Mouse (Mus musculus): ENCODE measurements around the gene Unc13b.
A peak's percentile ranks its signal among the peaks of the same experiment; 100 is the strongest.

Unc13b gene

GRCm38 (mm10) chr4:43037860-43038566 is 20.7 kb upstream of the Unc13b start:
- no peak for DNase-seq (ENCODE audit: extremely low read depth, low read depth, low spot score)

- no peak for DNase-seq (ENCODE audit: extremely low read depth, low read depth, low spot score)
These were observed 19.9 kb upstream of the Unc13b start for GRCm38 (mm10) chr4:43038567-43039495.

GRCm38 (mm10) chr4:43039609-43040008 is 19.1 kb upstream of the Unc13b start:
- no peak for DNase-seq (ENCODE audit: extremely low read depth, low read depth, low spot score)

GRCm38 (mm10) chr4:43040114-43040572 is 18.6 kb upstream of the Unc13b start:
- DNase-seq (ENCODE audit: extremely low read depth, low read depth, low spot score), result peak; percentile 89

GRCm38 (mm10) chr4:43040881-43041547 is 17.7 kb upstream of the Unc13b start:
- no peak for DNase-seq (ENCODE audit: extremely low read depth, low read depth, low spot score)

DNA sequence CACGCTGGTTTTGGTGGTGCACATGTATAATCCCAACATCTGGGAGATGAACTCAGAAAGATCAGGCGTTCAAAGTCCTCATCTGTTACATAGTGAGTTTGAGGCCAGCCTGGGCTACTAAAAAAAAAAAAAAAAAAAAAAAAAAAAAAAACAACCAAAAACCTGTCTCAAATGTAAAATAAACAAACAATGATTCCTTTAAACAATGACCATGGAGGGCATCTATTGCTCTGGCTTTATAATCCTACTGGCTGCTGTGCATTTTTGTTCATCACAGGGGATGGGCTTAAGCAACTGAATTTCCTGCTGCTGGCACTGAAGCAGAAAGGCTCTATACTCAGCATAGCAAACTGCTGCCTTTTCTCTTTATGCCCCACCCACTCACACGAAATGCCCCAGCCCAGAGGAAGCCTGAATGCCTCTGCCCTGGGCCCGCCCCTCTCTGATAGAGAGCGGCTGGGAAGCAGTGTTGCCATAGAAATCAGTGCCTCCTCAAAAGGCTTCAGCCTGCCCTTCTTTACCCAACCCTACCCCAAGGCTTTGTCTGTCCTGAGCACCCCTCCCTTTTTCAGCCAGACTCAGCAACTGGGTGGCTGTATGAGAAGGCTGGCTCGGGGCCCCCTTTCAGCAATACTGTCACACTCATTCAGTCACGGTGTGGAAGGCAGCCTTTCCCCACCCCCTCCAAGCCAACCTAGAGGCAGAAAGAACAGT is 15.0 kb upstream of the Unc13b start:
- DNase-seq (ENCODE audit: extremely low read depth, low read depth, low spot score), result no peak

GRCm38 (mm10) chr4:43044673-43045072 is 14.1 kb upstream of the Unc13b start:
- no peak for DNase-seq (ENCODE audit: extremely low read depth, low read depth, low spot score)

GRCm38 (mm10) chr4:43045285-43045658 is 13.5 kb upstream of the Unc13b start:
- no peak for DNase-seq (ENCODE audit: extremely low read depth, low read depth, low spot score)

DNA sequence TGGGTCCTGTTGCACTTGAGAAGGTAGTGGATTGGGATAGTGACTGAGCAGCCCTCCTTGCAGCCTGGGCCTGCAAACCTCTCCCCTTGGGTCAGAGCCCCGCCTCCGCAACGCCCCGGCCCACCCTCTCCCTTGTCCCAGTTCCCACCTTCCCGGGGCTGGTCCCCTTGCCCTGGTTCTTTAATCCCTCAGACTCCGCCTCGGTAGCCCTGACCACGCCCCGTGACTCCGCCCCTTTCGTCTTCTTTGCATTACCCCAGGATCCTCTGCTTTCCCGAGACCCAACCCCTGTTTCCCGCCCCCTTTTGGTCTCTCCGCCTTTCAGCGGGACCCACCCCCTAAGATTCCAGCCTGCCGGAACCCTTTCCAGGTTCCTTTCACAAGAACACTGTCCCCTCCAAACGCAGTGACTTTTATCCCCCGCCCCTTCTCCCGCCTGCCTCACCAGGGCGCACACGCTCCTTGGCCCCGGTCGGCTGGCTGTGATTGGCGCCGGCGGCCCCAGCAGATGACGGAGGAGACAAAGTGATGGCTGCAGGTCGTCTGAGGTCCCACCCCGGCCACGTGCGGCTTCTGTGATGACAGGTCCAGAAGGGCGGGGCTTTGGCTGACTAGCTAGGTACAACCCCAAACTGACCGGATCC is 13.0 kb upstream of the Unc13b start, which contains the start of gene Fam214b:
TSS of gene Fam214b (minus strand) at position 562 of the 644 bp plus-strand sequence.
- peak; percentile 73 for DNase-seq (ENCODE audit: extremely low read depth, low read depth, low spot score)

GRCm38 (mm10) chr4:43046607-43047006 is 12.1 kb upstream of the Unc13b start:
- DNase-seq (ENCODE audit: extremely low read depth, low read depth, low spot score), result no peak

DNA sequence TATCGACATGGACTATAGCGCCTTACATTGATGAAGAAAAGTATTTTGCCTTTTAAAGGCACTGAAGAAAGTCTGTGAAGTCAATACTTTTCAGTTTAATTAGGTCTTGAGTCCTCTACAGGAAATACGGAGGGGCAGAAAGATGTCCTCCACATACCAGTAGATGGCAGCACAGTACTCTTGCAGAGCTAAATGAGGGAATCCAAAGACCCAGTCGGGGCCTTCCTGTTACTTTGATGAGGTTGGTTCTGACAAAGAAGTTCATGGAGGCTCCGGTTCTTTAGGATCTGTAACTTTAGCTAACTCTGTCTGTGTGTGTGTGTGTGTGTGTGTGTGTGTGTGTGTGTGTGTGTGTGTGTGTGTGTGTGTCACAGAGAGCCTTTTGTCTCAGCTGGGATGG is 11.5 kb upstream of the Unc13b start:
- no peak for DNase-seq (ENCODE audit: extremely low read depth, low read depth, low spot score)

GRCm38 (mm10) chr4:43052627-43053026 is 6.1 kb upstream of the Unc13b start:
- DNase-seq (ENCODE audit: extremely low read depth, low read depth, low spot score), result no peak

- peak; percentile 96 for DNase-seq (ENCODE audit: extremely low read depth, low read depth, low spot score)
These were observed 1.1 kb upstream of the Unc13b start for GRCm38 (mm10) chr4:43057654-43058053.

GRCm38 (mm10) chr4:43058392-43058752 is 381 bp upstream of the Unc13b start:
- DNase-seq (ENCODE audit: extremely low read depth, low read depth, low spot score), result no peak

GRCm38 (mm10) chr4:43059697-43060096 is 944 bp downstream of the Unc13b start:
- no peak for DNase-seq (ENCODE audit: extremely low read depth, low read depth, low spot score)

GRCm38 (mm10) chr4:43060286-43060685 is 1.5 kb downstream of the Unc13b start:
- no peak for DNase-seq (ENCODE audit: extremely low read depth, low read depth, low spot score)

GRCm38 (mm10) chr4:43065471-43065870 is 6.7 kb downstream of the Unc13b start:
- DNase-seq (ENCODE audit: extremely low read depth, low read depth, low spot score), result no peak

DNA sequence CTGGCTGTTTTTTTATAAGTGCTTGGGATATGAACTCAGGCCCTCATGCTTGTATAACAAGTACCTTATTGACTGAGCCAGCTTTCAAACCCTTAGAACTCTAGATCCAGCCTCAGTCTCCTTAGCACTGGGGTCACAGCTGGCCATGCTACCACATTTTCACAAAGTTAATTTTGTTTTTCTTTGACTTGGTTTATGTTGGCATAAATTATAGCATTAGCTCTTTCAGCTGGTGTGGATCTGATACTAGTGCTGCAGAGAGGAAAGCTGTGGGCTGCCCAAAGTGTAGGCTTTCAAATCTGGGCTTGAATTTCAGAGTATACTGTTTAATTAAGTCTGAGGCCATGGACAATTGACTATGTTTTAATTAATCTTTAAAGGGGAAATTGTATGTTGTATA is 16.2 kb downstream of the Unc13b start:
- no peak for DNase-seq (ENCODE audit: extremely low read depth, low read depth, low spot score)

DNA sequence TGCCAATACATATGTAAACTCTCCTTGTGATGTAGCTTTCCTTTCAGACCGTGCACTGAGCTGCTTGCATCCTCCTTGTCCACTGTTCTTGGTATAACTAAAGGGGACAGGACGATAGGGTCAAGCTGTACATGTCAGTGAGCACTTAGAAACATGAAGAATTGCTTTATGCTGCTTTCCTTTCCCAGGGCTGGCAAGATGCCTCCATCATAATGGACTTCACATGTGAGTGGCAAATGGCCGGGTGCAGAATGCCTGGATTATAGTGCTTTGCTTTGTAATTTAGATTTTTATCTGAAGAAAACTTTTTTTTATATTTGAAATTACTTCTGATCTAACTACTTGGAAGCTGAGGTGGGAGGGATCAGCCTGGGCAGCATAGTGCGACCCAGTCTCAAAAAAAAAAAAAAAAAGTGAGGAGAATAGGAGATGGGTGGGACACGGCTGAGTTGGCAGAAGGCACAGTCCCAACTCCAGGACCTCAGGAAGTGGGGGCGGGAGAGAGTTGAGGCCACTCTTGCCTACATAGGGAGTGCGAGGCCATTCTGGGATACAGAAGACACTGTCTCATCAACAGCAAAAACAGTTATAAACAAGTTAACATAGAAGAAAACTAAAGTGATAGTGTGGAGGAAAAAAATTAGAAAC is 19.4 kb downstream of the Unc13b start:
- DNase-seq (ENCODE audit: extremely low read depth, low read depth, low spot score), result no peak

DNA sequence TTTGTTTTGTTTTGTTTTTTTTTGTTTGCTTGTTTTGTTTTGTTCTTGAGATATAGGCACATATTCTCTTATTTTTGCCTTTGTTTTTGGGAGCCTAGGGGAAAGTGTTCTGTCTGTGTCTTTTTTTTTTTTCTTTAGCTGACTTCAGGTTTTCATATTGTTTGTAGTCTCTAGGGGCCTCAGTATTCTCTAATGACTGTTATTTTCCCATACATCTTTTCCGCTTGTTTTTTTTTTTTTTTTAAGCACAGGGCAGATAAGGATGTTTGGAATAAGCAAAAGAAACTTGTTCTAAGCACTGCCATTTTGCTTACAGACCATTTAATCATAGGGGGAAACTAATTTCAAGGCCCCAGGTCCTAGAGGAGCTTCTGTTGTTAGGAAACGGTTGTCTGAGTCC is 23.7 kb downstream of the Unc13b start:
- no peak for DNase-seq (ENCODE audit: extremely low read depth, low read depth, low spot score)

Measured in fat pad, adult 2 months (tissue).